Mouse (Mus musculus): ENCODE measurements at regions not wholly inside any gene's neighbourhood (a gene's known extent, or its start where the extent isn't known, plus 50 kb on each side); places are given as distances from the start of the nearest gene placed in this dataset.
A peak's percentile ranks its signal among the peaks of the same experiment; 100 is the strongest.

- ATAC-seq (replicated peaks; ENCODE audit: poor library complexity, severe bottlenecking): no peak
Observed at GRCm38 (mm10) chr14:24550763-24551471, 64.0 kb downstream of the Rps24 start.

- no peak for ATAC-seq (replicated peaks; ENCODE audit: poor library complexity, severe bottlenecking)
Observed at GRCm38 (mm10) chr14:24551472-24551783, 64.5 kb downstream of the Rps24 start.

GRCm38 (mm10) chr14:24564801-24565624 is 78.1 kb downstream of the Rps24 start:
- no peak for ATAC-seq (replicated peaks; ENCODE audit: poor library complexity, severe bottlenecking)

- no peak for ATAC-seq (replicated peaks; ENCODE audit: poor library complexity, severe bottlenecking)
Observed at GRCm38 (mm10) chr14:24565718-24566322, 78.9 kb downstream of the Rps24 start.

- ATAC-seq (replicated peaks; ENCODE audit: poor library complexity, severe bottlenecking): no peak
Observed at GRCm38 (mm10) chr14:24575111-24575510, 88.2 kb downstream of the Rps24 start.

GRCm38 (mm10) chr14:24578535-24579111 is 91.7 kb downstream of the Rps24 start:
- ATAC-seq (replicated peaks; ENCODE audit: poor library complexity, severe bottlenecking): no peak

GRCm38 (mm10) chr14:24579153-24579795 is 92.3 kb downstream of the Rps24 start:
- ATAC-seq (replicated peaks; ENCODE audit: poor library complexity, severe bottlenecking): no peak

GRCm38 (mm10) chr14:24586133-24586908 is 99.4 kb downstream of the Rps24 start:
- peak; percentile 87 for ATAC-seq (replicated peaks; ENCODE audit: poor library complexity, severe bottlenecking)

GRCm38 (mm10) chr14:24586982-24587672 is 100.2 kb downstream of the Rps24 start:
- ATAC-seq (replicated peaks; ENCODE audit: poor library complexity, severe bottlenecking): no peak

GRCm38 (mm10) chr14:24588041-24588440 is 101.1 kb downstream of the Rps24 start:
- no peak for ATAC-seq (replicated peaks; ENCODE audit: poor library complexity, severe bottlenecking)

GRCm38 (mm10) chr14:24606444-24607173 is 119.7 kb downstream of the Rps24 start:
- ATAC-seq (replicated peaks; ENCODE audit: poor library complexity, severe bottlenecking): no peak

GRCm38 (mm10) chr14:24608356-24608755 is 121.4 kb downstream of the Rps24 start:
- ATAC-seq (replicated peaks; ENCODE audit: poor library complexity, severe bottlenecking): no peak

GRCm38 (mm10) chr14:24612254-24612995 is 125.5 kb downstream of the Rps24 start:
- no peak for ATAC-seq (replicated peaks; ENCODE audit: poor library complexity, severe bottlenecking)

- ATAC-seq (replicated peaks; ENCODE audit: poor library complexity, severe bottlenecking): no peak
Observed at GRCm38 (mm10) chr14:24615776-24616175, 128.9 kb downstream of the Rps24 start.

- ATAC-seq (replicated peaks; ENCODE audit: poor library complexity, severe bottlenecking): no peak
Observed at GRCm38 (mm10) chr14:24616306-24617125, 129.6 kb downstream of the Rps24 start.

- ATAC-seq (replicated peaks; ENCODE audit: poor library complexity, severe bottlenecking): no peak
Observed at GRCm38 (mm10) chr14:24617126-24617375, 130.1 kb downstream of the Rps24 start.

GRCm38 (mm10) chr14:24617393-24617861 is 130.5 kb downstream of the Rps24 start:
- ATAC-seq (replicated peaks; ENCODE audit: poor library complexity, severe bottlenecking): no peak
